Mouse (Mus musculus) lung, postnatal 10 days (tissue): ENCODE measurements around the gene Dgkk.
"Not testable (repeated sequence)": the region's sequence is repeated elsewhere in the genome, so short reads cannot be mapped to it uniquely, and the experiment has no call there.

Experiments used
- DNase-seq: peaks from one replicate; pipeline ENCODE4 v3.0.0; 2021

The Dgkk gene

DNA sequence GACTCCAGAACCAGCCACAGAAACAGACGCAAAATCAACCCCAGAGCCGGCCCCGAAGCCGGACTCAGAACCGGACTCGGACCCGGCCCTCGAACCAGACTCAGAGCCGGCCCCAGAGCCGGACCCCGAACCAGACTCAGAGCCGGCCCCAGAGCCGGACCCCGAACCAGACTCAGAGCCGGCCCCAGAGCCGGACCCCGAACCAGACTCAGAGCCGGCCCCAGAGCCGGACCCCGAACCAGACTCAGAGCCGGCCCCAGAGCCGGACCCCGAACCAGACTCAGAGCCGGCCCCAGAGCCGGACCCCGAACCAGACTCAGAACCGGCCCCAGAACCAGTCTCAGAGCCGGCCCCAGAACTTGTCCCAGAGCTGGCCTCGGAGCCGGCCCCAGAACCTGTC is at the start of gene Dgkk:
TSS of gene Dgkk (plus strand) at position 301 of the 400 bp plus-strand sequence.
- not testable (repeated sequence) for DNase-seq

DNA sequence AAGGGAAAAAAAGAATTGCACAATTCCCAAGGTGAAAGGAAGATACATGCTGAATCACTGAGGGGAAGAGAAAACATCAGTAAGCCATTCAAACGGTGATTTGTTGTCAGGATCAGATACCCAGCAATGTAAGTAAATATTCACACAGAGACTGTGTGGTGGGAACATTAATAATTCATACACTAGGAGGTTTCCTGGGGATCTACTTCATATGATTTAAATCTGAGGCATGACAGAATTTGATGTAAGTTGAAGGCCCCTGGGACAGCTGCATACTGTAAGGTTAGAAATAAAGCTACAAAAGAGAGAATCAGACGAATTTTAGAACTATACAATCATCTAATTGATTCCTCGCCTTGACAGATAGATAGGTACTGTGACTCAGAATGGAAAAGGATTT is 45.1 kb upstream of the Dgkk start:
- no peak for DNase-seq

DNA sequence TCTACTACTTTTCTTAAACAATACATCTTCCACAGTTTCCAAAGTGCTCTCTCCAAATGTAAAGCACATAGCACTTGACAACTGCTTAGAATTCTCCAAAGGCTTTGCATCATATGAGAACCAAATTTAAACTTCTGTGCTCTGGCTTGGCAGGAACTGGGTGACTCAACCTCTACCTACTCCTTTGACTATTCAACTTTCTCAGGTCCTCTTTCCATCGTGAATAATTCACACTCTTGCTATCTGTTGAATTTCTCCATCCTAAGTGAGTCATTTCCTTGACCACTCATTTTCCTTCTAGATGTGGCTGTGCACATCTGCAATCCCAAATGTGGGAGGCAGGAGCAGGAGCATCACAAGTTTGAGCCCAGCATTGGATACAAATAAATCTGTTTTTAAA is 28.4 kb upstream of the Dgkk start:
- no peak for DNase-seq

DNA sequence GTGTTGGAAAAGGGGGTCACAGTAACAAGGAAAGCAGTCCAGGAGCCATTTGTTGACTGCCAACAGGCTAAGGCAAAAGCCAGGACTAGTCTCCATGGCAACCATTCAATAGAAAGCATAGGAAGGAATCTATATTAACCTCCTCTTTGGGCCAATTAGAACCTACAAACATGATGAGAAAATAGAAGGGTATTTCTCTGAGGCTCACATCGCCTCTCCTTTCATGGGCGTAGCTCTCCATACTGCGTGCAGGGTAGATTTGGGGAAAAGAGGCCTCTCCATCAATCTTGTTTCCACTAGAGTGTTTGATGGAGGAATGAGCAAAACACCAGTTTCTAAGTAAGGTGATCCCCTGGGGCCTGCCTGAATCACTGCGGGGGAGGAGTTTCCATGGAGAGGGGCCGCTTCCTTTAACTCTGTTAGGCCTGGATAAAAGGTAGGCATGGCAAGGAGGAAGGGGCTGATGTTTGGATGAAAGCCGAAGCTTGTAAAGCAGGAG is 27.5 kb upstream of the Dgkk start:
- no peak for DNase-seq

DNA sequence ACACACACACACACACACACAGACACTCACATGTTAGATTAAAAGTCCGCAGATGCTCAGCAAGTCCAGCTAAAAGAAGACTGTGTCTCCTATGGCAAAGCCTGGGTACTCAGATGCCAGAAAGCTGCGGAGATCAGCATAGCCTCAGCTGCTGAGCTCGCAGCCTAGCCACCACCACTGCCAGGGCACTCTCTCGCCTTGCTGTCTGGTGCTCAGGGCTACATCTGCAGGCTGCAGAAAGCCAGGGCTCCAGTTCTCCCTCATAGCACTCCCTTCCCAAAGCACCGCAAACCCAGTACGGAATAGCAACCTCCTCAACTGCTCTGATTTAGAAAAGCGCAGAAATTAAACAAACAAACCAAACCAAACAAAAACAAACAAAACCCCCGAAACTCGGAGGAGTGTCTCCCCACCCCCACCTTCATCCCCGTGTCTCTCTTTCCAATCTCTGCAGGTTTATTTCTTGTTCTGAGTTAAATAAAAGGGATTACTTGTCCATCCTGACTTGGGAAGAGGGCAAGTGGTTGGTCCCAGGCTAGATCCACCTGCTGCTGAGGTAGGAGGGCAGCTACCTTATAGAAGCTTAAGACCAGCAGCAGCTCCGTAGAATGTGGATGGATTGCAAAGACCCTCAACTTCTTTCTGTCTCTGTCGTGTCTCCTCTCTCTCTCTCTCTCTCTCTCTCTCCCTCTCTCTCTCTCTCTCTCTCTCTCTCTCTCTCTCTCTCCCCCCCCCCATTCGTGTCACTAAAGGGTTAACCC is 1.4 kb upstream of the Dgkk start:
- no peak for DNase-seq

DNA sequence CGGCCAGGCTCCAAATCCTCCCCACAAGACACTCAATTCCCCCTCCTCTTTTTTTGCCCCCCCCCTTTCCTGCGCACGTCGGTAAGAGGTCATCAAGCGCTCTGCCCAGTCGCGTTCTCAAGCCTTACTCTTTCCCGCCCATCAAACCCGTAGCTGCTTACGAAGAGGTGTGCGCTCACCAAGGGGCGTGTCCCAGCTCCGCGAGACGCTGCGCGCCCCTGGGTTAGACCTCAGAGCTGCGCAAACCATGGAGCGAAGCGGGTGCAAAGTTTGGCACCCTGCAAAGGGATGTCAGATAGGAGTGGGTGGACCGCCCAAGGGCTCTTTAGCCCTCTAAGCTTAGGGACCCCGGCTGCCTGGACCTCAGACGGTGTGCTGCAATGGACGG is 862 bp upstream of the Dgkk start:
- DNase-seq: peak; percentile 7

DNA sequence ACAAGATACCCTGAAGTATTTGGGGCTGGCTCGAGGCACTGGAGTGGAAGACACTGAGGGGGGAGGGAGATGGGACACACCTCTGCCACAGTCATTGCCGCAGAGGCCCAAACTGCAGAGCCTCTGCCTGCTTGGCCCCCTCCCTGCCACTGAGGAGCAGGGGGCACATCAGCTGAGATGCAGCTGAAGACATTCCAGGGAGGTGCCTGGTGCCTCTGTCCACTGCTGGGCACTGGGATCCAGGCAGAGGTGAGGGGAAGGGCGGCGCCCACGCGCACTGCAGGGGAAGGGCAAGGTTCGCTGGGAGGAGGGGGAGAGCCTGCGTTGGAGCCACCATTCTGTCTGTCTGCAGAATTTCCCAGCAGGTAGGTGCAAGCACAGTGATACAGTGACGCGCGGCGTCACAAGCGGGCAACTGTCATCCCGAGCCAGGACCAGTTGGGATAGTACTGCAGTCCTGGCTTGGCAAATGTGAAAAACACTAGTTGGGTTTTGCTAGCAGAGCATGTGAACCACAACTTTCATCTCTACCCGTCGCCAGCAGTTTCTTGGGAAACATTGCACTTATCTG is 948 bp downstream of the Dgkk start:
- DNase-seq: no peak

DNA sequence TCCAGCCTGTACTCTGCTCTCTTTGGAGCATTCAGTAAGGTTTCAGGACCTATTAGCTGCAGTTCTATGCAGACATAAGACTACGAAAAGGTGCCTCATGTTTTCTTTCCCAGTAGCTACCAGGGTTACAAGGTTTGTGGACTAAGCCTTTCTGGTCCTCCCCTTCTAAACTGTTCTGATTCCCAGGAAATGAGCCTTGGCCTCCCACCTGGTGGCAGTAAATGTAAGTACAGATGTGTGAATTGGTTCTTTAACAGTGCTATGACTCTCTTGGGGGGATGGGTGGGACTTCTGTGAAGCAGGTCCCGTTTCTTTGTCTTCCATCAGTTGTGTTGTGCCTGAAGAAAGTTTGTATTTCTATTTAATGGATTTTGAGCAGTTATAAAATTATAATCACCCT is 53.4 kb downstream of the Dgkk start:
- DNase-seq: no peak

DNA sequence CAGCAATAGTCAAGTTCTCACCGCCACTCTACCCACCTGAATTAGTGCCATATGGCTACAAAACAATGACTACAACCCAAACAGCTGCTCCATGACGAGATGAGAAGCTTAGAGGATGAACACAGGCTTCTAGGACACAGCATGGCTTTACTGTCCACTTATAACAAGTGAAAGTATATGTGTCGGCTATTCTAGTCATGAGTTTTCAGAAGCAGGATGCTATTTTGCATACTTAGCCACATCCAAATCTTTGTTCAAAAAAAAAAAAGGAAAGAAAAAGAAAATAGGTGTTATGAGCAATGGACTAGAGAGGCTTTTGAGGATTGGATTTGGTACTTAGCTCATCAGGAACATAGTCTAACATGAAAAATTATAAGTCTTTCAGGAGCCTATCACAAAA is 74.4 kb downstream of the Dgkk start:
- no peak for DNase-seq

DNA sequence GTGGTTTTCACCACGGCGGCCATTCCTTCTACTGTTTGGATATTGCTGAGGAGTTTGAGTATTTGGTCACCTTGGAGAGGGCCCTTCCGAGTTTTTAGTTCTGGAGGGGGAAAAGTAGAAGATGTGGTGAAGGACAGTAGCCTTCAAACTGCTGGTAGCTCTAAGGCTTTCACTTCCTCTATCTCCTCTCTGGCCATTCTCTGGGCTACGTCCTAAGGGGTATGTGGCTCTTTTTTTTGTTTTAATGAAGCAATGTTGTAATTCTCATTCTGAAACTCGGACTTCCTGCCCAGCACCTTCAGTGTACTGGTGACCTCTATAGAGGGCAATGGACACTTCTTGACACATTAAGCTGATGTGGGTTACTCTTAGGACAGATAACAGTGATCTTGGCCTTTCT is 75.0 kb downstream of the Dgkk start:
- no peak for DNase-seq

DNA sequence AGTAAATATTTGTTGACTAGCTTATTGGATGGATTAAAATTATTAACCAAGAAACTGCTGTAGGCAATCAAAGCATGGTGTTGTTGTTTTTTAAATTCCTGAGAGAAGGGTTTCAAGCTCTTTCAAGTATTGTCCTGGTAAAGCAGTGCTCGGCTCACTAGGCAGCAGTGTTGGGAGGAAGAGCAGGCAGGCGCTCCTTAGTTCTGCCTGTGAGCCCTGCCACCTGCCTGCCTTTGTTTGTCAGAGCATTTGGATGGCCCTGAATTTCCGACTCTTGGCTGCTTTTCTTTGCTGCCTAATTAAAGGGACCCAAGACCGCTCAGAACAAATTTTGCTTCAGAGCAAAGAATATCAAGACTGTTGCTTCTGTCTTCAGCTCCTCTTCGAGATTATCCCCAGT is 114.8 kb downstream of the Dgkk start:
- no peak for DNase-seq

DNA sequence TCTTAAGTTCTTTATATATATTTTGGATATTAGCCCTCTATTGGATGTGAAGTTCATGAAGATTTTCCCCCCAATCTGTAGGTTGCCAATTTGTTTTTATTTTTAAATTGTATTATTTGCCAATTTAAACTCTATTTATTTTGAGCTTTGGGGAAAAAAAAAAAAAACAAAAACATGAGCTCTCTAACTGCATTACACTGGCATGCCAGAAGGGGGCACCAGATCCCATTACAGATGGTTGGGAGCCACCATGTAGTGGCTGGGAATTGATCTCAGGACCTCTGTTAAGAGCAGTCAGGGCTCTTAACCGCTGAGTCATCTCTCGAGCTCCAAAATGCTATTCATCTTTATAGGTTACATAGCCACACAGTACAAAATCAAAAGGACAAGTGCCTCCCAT is 131.9 kb downstream of the Dgkk start:
- no peak for DNase-seq

DNA sequence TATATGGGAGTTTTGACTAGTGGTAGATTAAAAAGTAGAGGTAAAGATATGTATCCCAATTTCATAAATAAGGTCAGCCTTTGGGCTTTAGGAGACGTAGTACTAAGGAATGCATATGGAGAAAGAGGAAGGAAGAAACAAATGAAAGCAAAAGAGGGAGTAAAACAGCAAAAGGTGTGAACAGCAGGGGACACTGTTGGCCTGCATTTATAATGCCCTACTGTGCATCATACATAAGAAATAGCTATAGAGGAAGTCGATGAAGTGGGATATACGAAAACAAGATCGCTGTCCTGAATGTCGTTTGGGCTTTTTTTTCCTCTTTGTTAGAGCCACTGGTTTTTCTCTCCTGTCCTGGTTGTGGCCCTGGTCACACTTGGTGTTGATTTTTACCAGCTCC is 143.1 kb downstream of the Dgkk start:
- peak; percentile 7 for DNase-seq

DNA sequence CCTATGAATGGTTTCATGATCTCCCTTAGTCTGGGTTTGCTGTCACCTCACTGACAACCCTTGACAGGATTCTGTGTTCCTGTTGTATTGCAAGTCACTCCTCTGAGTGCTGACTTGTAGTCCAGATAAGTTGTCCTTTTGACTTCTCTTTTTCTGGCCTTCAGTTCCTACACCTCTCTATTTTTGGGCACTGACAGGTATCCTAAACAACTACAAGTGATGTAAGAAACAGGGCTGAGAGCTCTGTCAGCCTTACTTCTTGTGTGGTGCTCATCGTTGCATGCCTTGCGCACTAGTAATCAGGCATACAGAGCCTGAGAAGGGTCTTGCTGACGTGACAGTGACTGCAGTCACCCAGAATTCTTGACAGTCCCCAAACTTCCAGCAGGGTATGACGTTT is 147.1 kb downstream of the Dgkk start:
- DNase-seq: no peak

DNA sequence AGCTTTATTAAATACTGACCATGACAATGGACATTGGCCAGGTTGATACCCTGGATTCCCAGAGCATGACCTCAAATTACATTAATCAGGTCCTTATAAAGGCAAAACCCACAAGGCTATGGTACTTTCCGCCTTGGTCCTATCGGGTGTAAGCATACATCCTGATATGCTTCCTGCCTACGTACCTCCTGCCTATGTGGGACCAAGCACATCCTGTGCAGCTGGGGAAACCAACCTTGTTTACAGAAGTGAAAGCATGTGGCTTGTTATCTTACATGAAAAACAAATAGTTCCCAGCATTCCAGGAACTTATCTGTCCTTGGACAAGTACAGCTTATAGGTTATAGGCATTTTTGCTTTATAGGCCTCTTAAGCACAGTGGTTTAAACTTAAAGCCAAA is 189.5 kb downstream of the Dgkk start:
- DNase-seq: no peak

DNA sequence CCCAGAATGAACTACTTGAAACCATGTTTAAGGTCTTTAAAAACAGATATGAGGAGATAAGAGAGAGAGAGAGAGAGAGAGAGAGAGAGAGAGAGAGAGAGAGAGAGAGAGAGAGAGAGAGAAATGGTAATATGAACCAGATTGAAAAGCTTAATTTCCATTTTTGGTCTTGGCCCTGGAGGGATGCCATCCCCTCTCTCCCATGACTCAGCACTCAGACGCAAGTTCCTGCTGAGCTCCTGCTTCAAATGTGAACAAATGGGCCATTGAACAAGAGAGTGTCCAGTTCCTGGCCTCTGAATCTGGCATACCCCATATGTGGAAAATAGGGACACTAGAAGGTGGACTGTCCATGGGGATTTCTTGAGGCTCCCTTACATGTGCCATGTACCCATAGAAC is 192.8 kb downstream of the Dgkk start:
- DNase-seq: no peak

DNA sequence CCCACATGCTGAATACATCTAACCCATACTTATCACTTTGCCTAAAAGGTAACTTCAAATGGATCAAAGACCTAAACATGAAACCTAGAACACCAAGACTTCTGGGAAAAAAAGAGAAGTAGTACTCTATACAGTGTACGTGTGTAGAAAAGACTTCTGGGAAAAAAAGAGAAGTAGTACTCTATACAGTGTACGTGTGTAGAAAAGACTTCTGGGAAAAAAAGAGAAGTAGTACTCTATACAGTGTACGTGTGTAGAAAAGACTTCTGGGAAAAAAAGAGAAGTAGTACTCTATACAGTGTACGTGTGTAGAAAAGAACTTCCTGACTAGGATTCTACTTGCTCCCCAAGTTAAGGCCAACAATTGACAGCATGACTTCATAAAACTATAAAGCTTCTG is 204.8 kb downstream of the Dgkk start:
- DNase-seq: not testable (repeated sequence)
